Mouse (Mus musculus): ENCODE results near the gene Taf1b. TPM values are rescaled to one million over a fixed set of nuclear protein-coding genes. Genes with fewer than 3 reads are reported as not detected.

The Taf1b gene
- total RNA-seq (2023) = 20.8 and 24.9 TPM in 2 replicates

DNA sequence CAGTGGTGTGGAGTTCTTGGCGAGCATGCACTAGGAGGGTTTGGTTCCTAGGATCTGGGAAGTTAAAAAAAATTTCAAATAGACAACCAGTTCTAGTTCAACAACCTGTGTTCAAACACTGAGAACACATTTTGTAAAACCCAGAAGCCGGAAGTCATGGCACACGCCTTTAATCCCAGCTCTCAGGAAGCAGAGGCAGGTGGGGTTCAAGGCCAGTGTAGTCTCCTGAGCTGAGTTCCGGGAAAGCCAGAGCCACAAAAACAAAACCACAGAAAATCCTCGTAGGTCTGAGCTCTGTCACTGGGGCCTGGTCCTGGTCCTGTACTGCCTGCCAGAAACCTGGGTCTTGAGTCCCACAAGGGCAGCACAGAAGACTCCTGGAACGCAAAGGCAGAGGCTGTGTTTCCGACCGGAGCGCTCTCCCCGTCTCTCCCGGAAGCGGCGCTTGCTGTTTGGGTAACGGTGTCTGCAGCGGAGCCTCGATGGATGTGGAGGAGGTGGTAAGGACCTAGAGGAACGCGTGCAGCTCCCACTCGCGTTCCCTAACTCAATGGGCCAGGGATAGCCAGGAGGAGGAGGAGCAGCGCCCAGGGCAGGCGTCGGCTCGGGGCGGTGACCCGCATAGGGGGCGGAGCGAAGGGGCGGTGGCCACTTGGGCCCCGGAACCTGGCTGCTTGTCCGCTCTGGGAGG lies at the start of gene Taf1b:
TSS of gene Taf1b (plus strand) at position 210 of the 691 bp plus-strand sequence.

GRCm38 (mm10) chr12:24571523-24572392 lies 73.6 kb downstream of the Taf1b start, which contains the start of gene Grhl1:
Gene Grhl1 (plus strand): TSS chr12:24572283.

Other genes starting within 250 kb of the Taf1b start
- 4.6 and 8.6 TPM in 2 replicates for gene Grhl1, start 73.9 kb downstream of the Taf1b start, total RNA-seq (2023)
- 47.6 and 49.6 TPM in 2 replicates for gene Klf11, start 152.9 kb downstream of the Taf1b start, total RNA-seq (2023)
- not detected in 2 replicates for gene Cys1, start 183.5 kb downstream of the Taf1b start, total RNA-seq (2023)
- gene Rrm2, start 209.9 kb downstream of the Taf1b start, total RNA-seq (2023) = 84.3 and 101 TPM in 2 replicates